Mouse (Mus musculus) myocyte (in vitro differentiated cells): ENCODE results near the gene Tbx4.

Source experiments
- MAX ChIP-seq: IDR thresholded peaks from one replicate; pipeline ENCODE4 v1.6.1; 2011; ENCODE audit warnings: low read depth, mild to moderate bottlenecking, control low read depth
- POLR2A ChIP-seq: IDR thresholded peaks from one replicate; pipeline ENCODE4 v1.6.1; 2011; ENCODE audit warnings: low read depth, mild to moderate bottlenecking, control low read depth, moderate library complexity; ENCODE audit not compliant: insufficient read length
- TCF12 ChIP-seq: IDR thresholded peaks from one replicate; pipeline ENCODE4 v1.6.1; 2011; ENCODE audit warnings: mild to moderate bottlenecking, control low read depth; ENCODE audit not compliant: poor library complexity, insufficient read depth, severe bottlenecking
- TCF3 ChIP-seq: IDR thresholded peaks from one replicate; pipeline ENCODE4 v1.6.1; 2011; ENCODE audit warnings: low read depth, control low read depth; ENCODE audit not compliant: insufficient read length
- USF1 ChIP-seq: IDR thresholded peaks from one replicate; pipeline ENCODE4 v1.6.1; 2011; ENCODE audit warnings: low read depth, mild to moderate bottlenecking, control low read depth, moderate library complexity

- TF ChIP-seq POLR2A (no peak), MAX (no peak), TCF12 (no peak), TCF3 (no peak), USF1 (no peak)
Measured at GRCm38 (mm10) chr11:85864363-85864762, 21.9 kb upstream of the Tbx4 start.
